Mouse (Mus musculus): ENCODE results near the gene Hoxb13. TPM values are rescaled to one million over a fixed set of nuclear protein-coding genes. Genes with fewer than 3 reads are reported as not detected.

The Hoxb13 gene
- total and polyA plus RNA-seq, 3 experiments, result 13.8 to 16.7 TPM; not detected in 1

GRCm38 (mm10) chr11:96203182-96203788 is 9.2 kb downstream of the Hoxb13 start:
- H3K4me1 ChIP-seq (ENCODE audit: control insufficient read depth in 1 of 2, insufficient read depth in 2 of 2, low read length in 2 of 2), result peaks cover 5 to 18% of the 10 kb centered on the region in 2 experiments; a peak in 3 of 4 replicates
- peak overlapping the region; percentile 78 to 88 for H3K4me3 ChIP-seq (ENCODE audit: control insufficient read depth in 1 of 2, insufficient read depth in 1 of 2, low read depth in 2 of 2, low read length in 2 of 2)
- peaks cover 12% of the 10 kb centered on the region for H3K79me2 ChIP-seq (ENCODE audit: control insufficient read depth, insufficient read depth, low read length, poor library complexity)
- H3K9ac ChIP-seq (ENCODE audit: control insufficient read depth, low read depth, low read length, poor library complexity, severe bottlenecking), result peak overlapping the region; percentile 93
- H3K27ac ChIP-seq (ENCODE audit: control insufficient read depth, low read depth, low read length), result peak overlapping the region; percentile 95
- no peaks in the 10 kb centered on the region for H3K9me3 ChIP-seq (replicated peaks; ENCODE audit: insufficient read depth, low read length)
- peak; percentile 90 for DNase-seq (ENCODE audit: low read depth, low spot score)
- H3K27me3 ChIP-seq (ENCODE audit: control insufficient read depth in 1 of 2, insufficient read depth in 2 of 2, low read length in 2 of 2), result no peaks in the 10 kb centered on the region
- peaks cover 0 to 16% of the 10 kb centered on the region in 2 experiments; a peak in 2 of 4 replicates for H3K36me3 ChIP-seq (ENCODE audit: control insufficient read depth in 1 of 2, insufficient read depth in 2 of 2, low read length in 2 of 2)
- TF ChIP-seq KAT2A (conservative IDR thresholded peaks at IDR 0.05; ENCODE audit: low read depth, low read length) (no peak), MYC (IDR thresholded peaks at IDR 0.05; ENCODE audit: low read depth, low read length) (peak; percentile 90), RCOR1 (IDR thresholded peaks at IDR 0.05; ENCODE audit: low read depth, low read length) (peak; percentile 26; the same call in 1 of the 2 replicates), RAD21 (IDR thresholded peaks at IDR 0.05; ENCODE audit: low read depth, low read length) (no peak), GATA1 (IDR thresholded peaks at IDR 0.05; ENCODE audit: low read depth, low read length) (peak; percentile 92), SMC3 (IDR thresholded peaks at IDR 0.05; ENCODE audit: low read depth, low read length) (no peak), ZC3H11A (IDR thresholded peaks at IDR 0.05; ENCODE audit: low read depth, low read length) (no peak), USF2 (IDR thresholded peaks at IDR 0.05; ENCODE audit: borderline replicate concordance in 1 of 2, insufficient read depth in 1 of 2, low read depth in 1 of 2, low read length in 2 of 2) (no peak), CHD1 (IDR thresholded peaks at IDR 0.05; ENCODE audit: low read depth, low read length) (peak; percentile 87), CTCF (IDR thresholded peaks at IDR 0.05 in 2 of 3, conservative IDR thresholded peaks at IDR 0.05 in 1 of 3; ENCODE audit: control insufficient read depth in 1 of 3, insufficient read depth in 1 of 3, low read depth in 2 of 3, low read length in 3 of 3, poor library complexity in 1 of 3, severe bottlenecking in 1 of 3) (no peak), ZKSCAN1 (IDR thresholded peaks at IDR 0.05; ENCODE audit: low read depth, low read length) (peak; percentile 61; the same call in 1 of the 2 replicates), TAL1 (IDR thresholded peaks at IDR 0.05; ENCODE audit: low read length) (no peak), TCF12 (IDR thresholded peaks at IDR 0.05; ENCODE audit: low read depth, low read length) (no peak), UBTF (IDR thresholded peaks at IDR 0.05; ENCODE audit: borderline replicate concordance, insufficient read depth, low read depth, low read length) (peak; percentile 77; the same call in 1 of the 2 replicates), USF1 (IDR thresholded peaks at IDR 0.05; ENCODE audit: low read depth, low read length) (peak; percentile 68), NRF1 (IDR thresholded peaks at IDR 0.05; ENCODE audit: insufficient read depth, low read depth, low read length, poor library complexity, severe bottlenecking) (peak; percentile 47; the same call in 1 of the 2 replicates), E2F4 (IDR thresholded peaks at IDR 0.05; ENCODE audit: borderline replicate concordance, low read depth, low read length) (no peak), POLR2AphosphoS5 (IDR thresholded peaks at IDR 0.05; ENCODE audit: borderline replicate concordance, low read depth, low read length) (no peak), EP300 (IDR thresholded peaks at IDR 0.05; ENCODE audit: low read depth in 1 of 2, low read length in 2 of 2) (peak in 1 of 2 experiments; percentile 18; a peak in 1 of 4 replicates), MAFK (IDR thresholded peaks at IDR 0.05; ENCODE audit: borderline replicate concordance, low read depth, low read length) (no peak), POLR2A (IDR thresholded peaks at IDR 0.05; ENCODE audit: control insufficient read depth in 1 of 2, insufficient read depth in 1 of 2, low read depth in 1 of 2, low read length in 2 of 2, poor library complexity in 1 of 2) (peak; percentile 27 to 69; a peak in 2 of 4 replicates), ZMIZ1 (IDR thresholded peaks at IDR 0.05; ENCODE audit: low read depth, low read length) (peak; percentile 97), ETS1 (IDR thresholded peaks at IDR 0.05; ENCODE audit: low read depth, low read length) (peak; percentile 75), HCFC1 (IDR thresholded peaks at IDR 0.05; ENCODE audit: low read depth, low read length) (peak; percentile 55), ELF1 (IDR thresholded peaks at IDR 0.05; ENCODE audit: low read depth, low read length) (no peak), TBP (IDR thresholded peaks at IDR 0.05; ENCODE audit: low read depth, low read length) (peak; percentile 91), POLR2AphosphoS2 (IDR thresholded peaks at IDR 0.05; ENCODE audit: low read length) (peak; percentile 43; the same call in 1 of the 2 replicates), GABPA (IDR thresholded peaks at IDR 0.05; ENCODE audit: low read depth, low read length) (no peak), SIN3A (IDR thresholded peaks at IDR 0.05; ENCODE audit: low read length) (peak; percentile 65; the same call in 1 of the 2 replicates), ZNF384 (IDR thresholded peaks at IDR 0.05; ENCODE audit: low read depth, low read length) (no peak; the same call in 1 of the 2 replicates), MAX (IDR thresholded peaks at IDR 0.05; ENCODE audit: low read length) (peak; percentile 88), MEF2A (IDR thresholded peaks at IDR 0.05; ENCODE audit: extremely low read depth, insufficient replicate concordance, low read depth, low read length, poor library complexity, severe bottlenecking) (0 out of 2 replicates have a peak, but pooled peaks have one; percentile 13), CHD2 (IDR thresholded peaks at IDR 0.05; ENCODE audit: low read length) (peak; percentile 76), BHLHE40 (IDR thresholded peaks at IDR 0.05; ENCODE audit: borderline replicate concordance, low read depth, low read length) (peak; percentile 69; the same call in 1 of the 2 replicates), MAZ (IDR thresholded peaks at IDR 0.05; ENCODE audit: low read depth, low read length) (0 out of 2 replicates have a peak, but pooled peaks have one; percentile 54)

Measured in MEL (cell line).